Mouse (Mus musculus) cerebellum, adult 2 months (tissue): ENCODE results near the gene Ckb. TPM values are rescaled to one million over a fixed set of nuclear protein-coding genes. Genes with fewer than 3 reads are reported as not detected.

ENCODE experiments used
- DNase-seq, 2 experiments: peaks; one replicate each; pipeline ENCODE4 v3.0.0; 2021
- H3K27ac ChIP-seq: fragments of 200-500 bp; 2 replicates; pipeline ENCODE4 v1.5.1; 2012; ENCODE audit warnings: low read length, control low read depth, inconsistent platforms; ENCODE audit not compliant: insufficient read depth
- H3K27me3 ChIP-seq: fragments of 200-500 bp; 2 replicates; pipeline ENCODE4 v1.6.1; 2012; ENCODE audit warnings: inconsistent platforms, mild to moderate bottlenecking, low read length, moderate library complexity; ENCODE audit not compliant: control insufficient read depth, insufficient read depth
- H3K4me1 ChIP-seq: fragments of 200-500 bp; 2 replicates; pipeline ENCODE4 v1.6.1; 2011; ENCODE audit warnings: low read length; ENCODE audit not compliant: control insufficient read depth, insufficient read depth
- H3K4me3 ChIP-seq: fragments of 200-500 bp; replicated peaks from 2 replicates; pipeline ENCODE3; 2011; ENCODE audit warnings: mild to moderate bottlenecking, low read depth, low read length, control low read depth; ENCODE audit not compliant: insufficient read depth
- CTCF ChIP-seq: fragments of 200-500 bp; IDR thresholded peaks from 2 replicates; pipeline ENCODE4 v1.5.1; 2011; ENCODE audit warnings: low read depth, mild to moderate bottlenecking, control low read depth, low read length, moderate library complexity, borderline replicate concordance; ENCODE audit not compliant: insufficient read depth
- POLR2A ChIP-seq: fragments of 200-500 bp; IDR thresholded peaks from 2 replicates; pipeline ENCODE4 v1.6.1; 2011; ENCODE audit warnings: low read length, control low read depth, borderline replicate concordance; ENCODE audit not compliant: insufficient read depth
- WGBS: fragments of 180-500 bp; shearing (Covaris S2); methylation state at CpG from one replicate; pipeline ENCODE4 v1.1.7; 2018; 5-methylcytosine and 5-hydroxymethylcytosine counted together
- polyA plus RNA-seq: library from polyadenylated mRNA; depleted of rRNA; stranded (reverse); fragments of >200 nt; gene quantifications from 2 replicates; pipeline ENCODE4 v1.2.3, GENCODE M21; 2012

The Ckb gene
- polyA plus RNA-seq, 1 experiment: 5,042 TPM

DNA sequence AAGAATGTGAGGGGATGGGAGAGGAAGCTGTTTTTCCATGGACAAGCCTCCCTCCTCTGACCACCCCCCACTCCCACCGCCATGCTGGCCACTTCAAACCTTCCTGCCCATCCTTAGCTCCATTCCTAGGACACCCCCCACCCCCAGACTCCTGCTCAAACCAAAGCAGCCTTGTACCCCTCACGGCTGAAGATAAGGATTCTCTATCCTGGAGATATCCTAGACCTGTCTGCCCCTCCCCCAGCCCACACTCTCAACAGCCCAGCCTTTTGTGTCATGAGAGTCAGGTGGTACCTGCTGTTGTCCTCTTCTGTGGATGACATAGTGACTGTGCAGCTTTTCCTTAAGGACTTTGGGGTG lies 15.9 kb upstream of the Ckb start:
- Histone ChIP-seq H3K4me1 (peaks cover 48% of the 10 kb centered on the region), H3K27me3 (no peaks in the 10 kb centered on the region), H3K4me3 (no peak overlapping the region), H3K27ac (peak overlapping the region; percentile 86)
- DNase-seq: no peak
- WGBS: 9% methylated on average over 2 of the region's 2 CpGs
- TF ChIP-seq CTCF (no peak), POLR2A (no peak)

DNA sequence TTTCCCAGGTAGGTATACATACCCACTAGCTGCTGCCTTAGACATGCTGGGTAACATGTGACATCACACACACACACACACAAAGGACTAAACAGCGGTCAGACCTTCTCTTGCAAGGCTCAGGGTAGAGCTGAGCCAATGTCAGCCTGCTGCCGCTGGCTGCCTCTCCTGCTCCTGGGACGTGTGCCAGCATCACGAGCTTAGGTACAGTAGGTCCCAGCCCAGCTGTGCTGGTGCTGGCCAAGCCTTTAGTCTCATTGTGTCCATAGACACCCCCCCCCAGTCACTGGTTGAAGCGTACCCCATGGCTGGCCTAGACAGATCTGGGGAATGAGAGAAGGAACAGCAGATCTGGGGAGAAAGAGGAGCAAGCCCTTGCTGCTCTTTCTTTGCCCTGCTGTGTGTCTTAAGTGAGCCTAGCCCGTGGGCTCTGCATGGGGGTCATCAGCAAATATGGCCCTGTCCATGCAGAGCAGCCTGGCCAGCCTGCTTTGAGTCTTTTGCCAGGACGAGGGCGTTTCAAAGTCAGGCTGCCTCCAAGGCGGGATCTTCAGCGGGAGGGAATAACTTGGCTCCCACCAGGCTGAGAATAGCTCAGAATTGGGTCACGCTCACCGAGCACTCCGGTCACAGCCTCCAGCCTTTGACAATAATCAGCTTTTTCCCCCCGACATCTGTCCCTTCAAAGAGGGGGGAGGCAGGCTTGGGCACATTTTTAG lies 15.4 kb upstream of the Ckb start:
- Histone ChIP-seq H3K27me3 (no peaks in the 10 kb centered on the region), H3K4me3 (no peak overlapping the region), H3K27ac (peak overlapping the region; percentile 86), H3K4me1 (peaks cover 48% of the 10 kb centered on the region)
- 4% methylated on average over 14 of the region's 14 CpGs for WGBS
- peak; percentile 78 to 85 for DNase-seq
- TF ChIP-seq POLR2A (no peak), CTCF (no peak)

DNA sequence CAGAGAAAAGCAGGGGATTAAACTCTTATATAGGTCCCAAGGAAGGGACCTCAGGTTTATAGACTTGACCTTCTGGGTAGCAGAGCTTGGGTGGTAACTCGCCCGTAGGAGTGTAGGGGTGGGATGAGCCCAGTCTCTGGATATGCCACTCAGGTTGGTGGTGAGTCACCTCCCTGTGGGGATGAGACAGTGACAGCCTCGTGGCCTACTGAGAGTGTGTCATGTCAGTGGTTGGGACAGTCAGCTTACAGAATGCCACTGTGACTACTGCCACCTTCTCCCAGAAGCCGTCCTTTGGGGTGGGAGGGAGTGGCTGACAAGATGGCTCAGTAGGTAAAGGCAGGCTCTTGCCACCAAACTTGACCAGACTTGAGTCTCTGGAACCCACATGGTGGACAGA lies 14.3 kb upstream of the Ckb start:
- no peaks in the 10 kb centered on the region for H3K27me3 ChIP-seq
- no peak overlapping the region for H3K4me3 ChIP-seq
- TF ChIP-seq POLR2A (no peak), CTCF (no peak)
- peaks cover 42% of the 10 kb centered on the region for H3K4me1 ChIP-seq
- H3K27ac ChIP-seq: 0 out of 2 replicates have a peak overlapping the region, but pooled peaks have one; percentile 35
- WGBS: 62% methylated on average over 4 of the region's 4 CpGs
- peak; percentile 30 to 45 for DNase-seq

DNA sequence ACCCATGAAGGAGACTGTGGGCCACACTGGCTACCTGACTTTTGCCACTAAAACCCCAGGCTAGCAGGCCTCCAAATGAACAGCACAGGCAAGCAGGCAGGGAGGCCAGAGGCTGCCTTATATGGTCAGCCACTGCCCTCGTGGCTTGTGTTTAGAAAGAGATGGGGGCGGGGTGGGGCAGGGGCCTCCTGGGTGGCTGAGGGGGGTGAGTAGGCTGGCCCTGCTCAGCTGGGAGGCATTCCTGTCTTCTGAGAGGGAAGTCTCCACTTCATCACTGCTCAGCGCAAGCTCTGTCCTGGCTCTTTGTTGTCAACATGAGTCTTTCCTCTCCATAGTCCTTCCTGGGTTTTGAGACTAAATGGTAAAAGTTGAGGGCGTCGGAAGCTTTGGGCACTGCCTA lies 10.7 kb upstream of the Ckb start:
- Histone ChIP-seq H3K27me3 (no peaks in the 10 kb centered on the region), H3K4me1 (peaks cover 25% of the 10 kb centered on the region), H3K4me3 (no peak overlapping the region), H3K27ac (no peak overlapping the region)
- no peak for TF ChIP-seq POLR2A
- TF ChIP-seq CTCF: no peak
- no peak for DNase-seq
- WGBS: 75% methylated on average over 5 of the region's 5 CpGs

DNA sequence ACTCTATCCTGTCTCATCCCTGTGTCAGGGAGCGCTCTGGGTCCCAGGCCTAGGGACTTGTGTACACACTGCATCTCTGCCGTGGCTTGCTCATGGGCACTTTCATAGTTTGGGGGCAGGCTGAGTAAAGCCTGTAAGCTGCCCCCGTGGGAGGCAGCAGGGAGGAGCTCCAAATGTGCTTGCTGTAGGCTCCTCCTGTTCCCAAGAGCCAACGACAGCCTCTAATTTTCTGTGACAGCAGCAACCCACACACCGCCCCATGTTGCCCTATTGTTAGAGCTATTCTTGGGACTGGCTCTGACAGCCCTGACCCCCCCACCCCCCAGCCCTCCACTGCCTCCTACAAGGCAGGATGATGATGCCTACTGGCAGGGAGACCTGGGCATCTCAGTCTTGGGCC lies 9.9 kb upstream of the Ckb start:
- WGBS: 38% methylated on average over 5 of the region's 5 CpGs

DNA sequence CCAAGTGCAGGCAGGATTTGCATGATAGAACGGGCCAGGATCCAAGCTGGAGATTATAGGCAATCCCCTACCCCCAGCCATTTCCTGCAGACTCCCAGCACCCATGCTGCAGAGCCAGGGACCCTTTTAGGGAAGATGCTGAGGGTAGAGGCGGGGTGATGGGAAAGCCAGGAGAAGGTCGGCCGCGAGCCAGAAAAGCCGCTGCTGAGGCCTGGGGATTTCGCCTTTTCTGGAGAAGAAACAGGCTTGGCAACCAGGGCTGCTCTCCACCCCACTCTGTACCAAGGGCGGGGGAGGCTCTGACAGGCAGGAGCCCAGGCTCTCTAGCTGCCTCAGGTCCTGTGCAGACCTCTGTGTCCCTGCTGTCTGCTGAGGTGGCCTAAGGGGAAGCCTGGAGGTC lies 9.2 kb upstream of the Ckb start:
- no peak for DNase-seq
- TF ChIP-seq POLR2A (no peak), CTCF (no peak)
- H3K4me1 ChIP-seq: peaks cover 14% of the 10 kb centered on the region
- no peak overlapping the region for H3K4me3 ChIP-seq
- 30% methylated on average over 8 of the region's 8 CpGs for WGBS
- no peak overlapping the region for H3K27ac ChIP-seq
- no peaks in the 10 kb centered on the region for H3K27me3 ChIP-seq

More for the DNA sequence above, 9.9 kb upstream of the Ckb start:
- H3K27me3 ChIP-seq: no peaks in the 10 kb centered on the region
- H3K4me1 ChIP-seq: peaks cover 21% of the 10 kb centered on the region
- no peak overlapping the region for H3K4me3 ChIP-seq
- no peak for TF ChIP-seq POLR2A
- no peak for TF ChIP-seq CTCF
- no peak overlapping the region for H3K27ac ChIP-seq
- no peak for DNase-seq

DNA sequence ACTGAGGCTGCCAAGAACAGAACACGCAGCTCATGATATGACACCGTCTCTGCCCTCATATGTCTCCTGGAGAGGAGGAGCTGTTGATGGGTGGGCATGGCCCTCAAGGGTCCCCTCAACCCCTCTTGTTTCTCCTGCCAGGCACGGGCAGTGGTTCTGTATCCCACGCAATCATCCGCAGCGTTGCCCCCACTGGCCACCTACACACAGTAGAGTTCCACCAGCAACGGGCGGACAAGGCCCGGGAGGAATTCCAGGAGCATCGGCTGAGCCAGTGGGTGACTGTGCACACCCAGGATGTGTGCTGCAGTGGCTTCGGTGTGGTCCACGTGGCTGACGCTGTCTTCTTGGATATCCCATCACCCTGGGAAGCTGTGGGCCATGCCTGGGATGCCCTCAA lies 8.5 kb upstream of the Ckb start:
- Histone ChIP-seq H3K4me3 (no peak overlapping the region), H3K4me1 (peaks cover 9% of the 10 kb centered on the region), H3K27ac (no peak overlapping the region), H3K27me3 (no peaks in the 10 kb centered on the region)
- 39% methylated on average over 13 of the region's 13 CpGs for WGBS
- no peak for DNase-seq
- no peak for TF ChIP-seq CTCF
- TF ChIP-seq POLR2A: no peak

DNA sequence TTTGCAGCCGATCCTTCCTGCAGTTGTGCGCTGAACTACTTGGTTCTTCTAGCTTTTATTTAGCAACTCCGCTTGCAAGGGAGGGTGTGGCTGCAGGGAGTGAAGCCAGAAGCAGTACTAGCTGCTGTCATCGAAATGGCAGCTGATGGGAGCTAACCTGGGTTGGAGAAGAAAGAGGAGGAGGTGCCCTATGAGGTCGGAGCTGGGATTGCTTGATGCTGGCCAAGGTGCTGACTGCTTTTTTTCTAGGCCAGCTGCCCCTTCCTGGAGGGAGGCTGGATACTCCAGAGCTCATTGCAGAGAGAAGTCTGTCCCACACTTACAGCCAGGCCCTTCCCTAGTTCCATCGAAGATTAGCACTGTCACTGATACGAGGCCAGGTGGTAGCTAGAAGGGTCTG lies 6.9 kb upstream of the Ckb start:
- WGBS: 49% methylated on average over 7 of the region's 7 CpGs
- Histone ChIP-seq H3K4me1 (peaks cover 9% of the 10 kb centered on the region), H3K4me3 (no peak overlapping the region), H3K27ac (no peak overlapping the region), H3K27me3 (no peaks in the 10 kb centered on the region)
- no peak for DNase-seq
- no peak for TF ChIP-seq CTCF
- no peak for TF ChIP-seq POLR2A
